Mouse (Mus musculus): ENCODE results near the gene Ino80b.

Gene Ino80b

GRCm38 (mm10) chr6:83117616-83118015 lies 7.6 kb downstream of the Ino80b start:
- no peak for DNase-seq (ENCODE audit: low spot score in 2 of 2)

DNA sequence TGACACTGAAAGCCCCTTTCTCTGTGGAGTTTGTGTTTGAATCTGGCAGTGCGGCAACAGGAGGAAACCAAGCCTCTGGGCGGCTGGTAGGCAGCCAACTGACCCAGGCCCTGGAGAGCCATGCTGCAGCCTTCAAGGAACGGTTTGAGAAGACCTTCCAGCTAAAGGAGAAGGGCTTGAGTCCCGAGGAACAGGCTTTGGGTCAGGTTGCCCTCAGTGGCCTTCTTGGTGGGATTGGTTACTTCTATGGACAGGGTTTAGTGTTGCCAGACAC lies 8.1 kb downstream of the Ino80b start:
- DNase-seq (ENCODE audit: low spot score in 2 of 2): no peak

DNA sequence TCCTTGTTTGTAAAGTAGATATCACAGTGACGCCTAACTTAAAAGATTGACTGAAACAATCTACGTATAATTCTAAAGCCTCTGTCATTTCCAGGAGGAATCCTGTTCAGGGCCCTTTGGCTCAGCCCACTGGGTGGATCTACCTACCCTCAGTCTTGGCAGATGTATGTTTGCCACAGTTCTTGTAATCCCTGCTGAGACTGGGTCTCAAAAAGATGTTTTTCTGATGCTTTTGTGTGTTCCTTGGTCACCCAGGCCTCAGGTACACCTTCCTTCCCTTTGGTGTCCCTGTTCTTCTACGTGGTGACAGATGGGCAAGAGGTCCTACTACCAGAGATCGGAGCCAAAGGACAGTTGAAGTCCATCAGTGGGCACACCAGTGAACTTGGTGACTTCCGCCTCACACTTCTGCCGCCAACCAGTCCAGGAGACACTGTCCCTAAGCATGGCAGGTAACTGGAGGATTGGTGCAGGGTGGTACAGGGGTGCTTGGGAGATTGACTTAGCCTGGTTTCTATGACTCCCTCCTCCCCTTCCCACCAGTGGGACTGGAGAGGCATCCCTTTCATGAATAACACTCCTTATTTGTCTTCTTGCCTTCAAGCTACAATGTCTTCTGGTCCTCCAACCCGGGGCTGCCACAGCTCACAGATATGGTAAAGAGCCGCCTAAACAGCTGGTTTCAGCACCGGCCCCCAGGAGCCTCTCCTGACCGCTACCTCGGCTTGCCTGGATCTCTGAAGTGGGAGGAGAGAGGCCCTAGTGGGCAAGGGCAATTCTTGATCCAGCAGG lies 8.7 kb downstream of the Ino80b start:
- no peak for DNase-seq (ENCODE audit: low spot score in 2 of 2)

GRCm38 (mm10) chr6:83115682-83116372 lies 9.4 kb downstream of the Ino80b start:
- no peak for DNase-seq (ENCODE audit: low spot score in 2 of 2)

- peak; percentile 89 to 91 for DNase-seq (ENCODE audit: low spot score in 2 of 2)
These were observed 10.1 kb downstream of the Ino80b start, which contains the start of gene Mogs for GRCm38 (mm10) chr6:83115011-83115671. Mogs (plus strand) TSS chr6:83115496.

DNA sequence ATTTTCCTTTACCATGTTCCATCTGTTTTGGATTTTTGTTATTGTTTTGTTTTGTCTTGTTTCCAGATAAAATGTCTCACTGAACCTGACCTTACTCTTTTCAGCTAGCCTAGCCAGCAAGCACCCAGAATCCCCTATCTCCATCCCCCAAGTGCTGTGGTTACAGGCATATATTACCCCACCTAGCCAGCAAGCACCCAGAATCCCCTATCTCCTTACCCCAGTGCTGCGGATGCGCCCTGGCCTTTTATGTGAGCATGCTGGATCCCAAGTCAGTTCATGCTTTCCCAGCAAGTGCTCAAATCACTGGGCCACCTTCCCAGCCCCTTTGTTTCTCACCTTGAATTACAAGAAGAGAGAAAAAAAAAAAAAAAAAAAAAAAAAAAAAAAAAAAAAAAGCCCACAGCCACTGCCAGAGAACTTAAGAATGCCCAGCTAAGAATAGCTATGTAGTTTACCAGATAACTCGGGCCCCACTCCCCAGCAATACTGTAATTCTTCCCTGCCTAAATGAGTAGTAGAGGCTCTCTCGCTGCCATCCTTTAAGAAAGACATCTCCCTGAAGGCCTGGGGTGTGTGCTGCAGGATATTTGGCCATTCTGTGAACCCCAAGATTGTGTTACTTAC lies 13.6 kb downstream of the Ino80b start:
- no peak for DNase-seq (ENCODE audit: low spot score in 2 of 2)

- peak; percentile 75 to 84 for DNase-seq (ENCODE audit: low spot score in 2 of 2)
These were observed 16.2 kb downstream of the Ino80b start, which contains the start of gene Mrpl53 for GRCm38 (mm10) chr6:83108762-83109668. Mrpl53 (plus strand) TSS chr6:83109040.

DNA sequence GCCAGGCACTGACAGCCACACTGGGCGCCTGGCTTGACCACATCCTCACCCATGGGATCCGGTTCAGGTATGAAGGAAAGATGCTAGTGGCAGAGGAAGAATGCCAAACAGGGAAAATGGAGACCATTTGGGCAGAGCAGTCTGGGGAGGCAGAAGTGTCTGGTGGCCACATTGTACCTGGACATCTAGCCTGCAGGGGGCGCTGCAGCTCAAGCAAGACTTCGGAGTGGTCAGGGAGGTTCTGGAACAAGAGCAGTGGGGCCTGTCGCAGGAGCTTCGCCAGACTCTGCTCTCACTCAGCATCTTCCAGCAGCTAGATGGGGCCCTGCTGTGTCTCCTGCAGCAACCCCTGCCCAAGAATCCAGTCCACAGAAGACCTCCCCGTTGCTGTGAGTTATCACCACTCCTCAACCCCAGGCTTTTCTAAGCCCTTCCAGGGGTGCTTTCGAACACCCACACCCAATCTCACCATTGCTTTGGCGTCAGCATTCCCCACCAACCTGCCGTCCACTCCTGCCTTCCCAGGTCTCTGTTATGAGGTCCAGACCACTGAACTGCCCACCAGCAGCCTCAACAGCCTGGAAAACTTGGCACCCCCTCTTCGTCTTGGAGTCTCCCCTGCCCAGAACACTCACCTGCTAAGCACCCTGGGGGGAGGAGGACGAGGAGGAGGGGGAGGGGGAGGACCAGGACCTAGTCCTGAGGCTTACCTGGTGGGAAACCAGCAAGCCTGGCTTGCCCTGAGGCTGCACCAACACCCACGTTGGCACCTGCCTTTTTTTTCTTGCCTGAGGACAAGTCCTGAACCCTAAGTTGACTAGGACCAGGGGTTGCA lies 17.4 kb downstream of the Ino80b start:
- DNase-seq (ENCODE audit: low spot score in 2 of 2): peak; percentile 73 to 83

DNA sequence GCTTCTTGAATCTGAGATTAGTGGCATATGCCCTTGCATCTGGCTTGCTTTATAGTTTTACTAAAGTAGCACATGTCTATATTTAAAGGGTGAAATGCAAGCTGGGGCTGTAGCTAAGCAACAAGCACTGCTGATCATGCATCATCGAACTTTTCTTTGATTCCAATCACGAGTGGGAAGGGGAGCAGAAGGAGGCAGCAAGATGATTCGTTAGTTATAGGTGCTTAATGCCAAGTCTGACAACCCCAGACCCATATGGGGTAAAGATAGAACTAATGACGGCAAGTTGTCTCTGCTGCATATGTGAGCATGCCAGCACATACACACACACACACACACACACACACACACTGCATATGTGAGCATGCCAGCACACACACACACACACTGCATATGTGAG lies 21.1 kb downstream of the Ino80b start:
- DNase-seq (ENCODE audit: low spot score in 2 of 2): no peak

DNA sequence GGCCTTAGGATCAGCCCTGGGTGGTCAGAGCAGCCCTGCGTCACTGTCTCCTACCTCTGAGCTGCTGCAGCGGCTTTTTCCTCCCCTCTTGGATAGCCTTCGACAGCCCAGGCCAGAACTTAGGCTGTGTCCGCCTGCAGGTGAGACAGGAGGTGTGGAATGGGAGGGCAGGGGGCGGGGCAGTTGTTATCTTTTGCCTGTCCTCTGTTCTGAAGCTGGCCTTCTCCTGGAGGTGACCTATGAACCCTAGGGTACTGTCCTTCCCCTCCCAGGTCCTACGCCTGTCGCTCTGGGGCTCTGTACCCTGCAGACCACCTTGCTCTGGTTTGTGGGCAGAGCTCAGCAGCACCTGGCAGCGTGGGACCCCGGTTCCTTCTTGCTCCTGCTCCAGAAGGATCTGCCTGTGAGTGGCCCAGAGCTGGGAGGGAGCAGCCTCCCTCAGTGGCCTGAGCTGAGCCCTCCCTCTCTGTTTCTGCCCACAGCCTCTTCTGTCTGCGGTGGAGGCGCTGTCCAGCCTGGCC lies 22.0 kb downstream of the Ino80b start:
- no peak for DNase-seq (ENCODE audit: low spot score in 2 of 2)

DNA sequence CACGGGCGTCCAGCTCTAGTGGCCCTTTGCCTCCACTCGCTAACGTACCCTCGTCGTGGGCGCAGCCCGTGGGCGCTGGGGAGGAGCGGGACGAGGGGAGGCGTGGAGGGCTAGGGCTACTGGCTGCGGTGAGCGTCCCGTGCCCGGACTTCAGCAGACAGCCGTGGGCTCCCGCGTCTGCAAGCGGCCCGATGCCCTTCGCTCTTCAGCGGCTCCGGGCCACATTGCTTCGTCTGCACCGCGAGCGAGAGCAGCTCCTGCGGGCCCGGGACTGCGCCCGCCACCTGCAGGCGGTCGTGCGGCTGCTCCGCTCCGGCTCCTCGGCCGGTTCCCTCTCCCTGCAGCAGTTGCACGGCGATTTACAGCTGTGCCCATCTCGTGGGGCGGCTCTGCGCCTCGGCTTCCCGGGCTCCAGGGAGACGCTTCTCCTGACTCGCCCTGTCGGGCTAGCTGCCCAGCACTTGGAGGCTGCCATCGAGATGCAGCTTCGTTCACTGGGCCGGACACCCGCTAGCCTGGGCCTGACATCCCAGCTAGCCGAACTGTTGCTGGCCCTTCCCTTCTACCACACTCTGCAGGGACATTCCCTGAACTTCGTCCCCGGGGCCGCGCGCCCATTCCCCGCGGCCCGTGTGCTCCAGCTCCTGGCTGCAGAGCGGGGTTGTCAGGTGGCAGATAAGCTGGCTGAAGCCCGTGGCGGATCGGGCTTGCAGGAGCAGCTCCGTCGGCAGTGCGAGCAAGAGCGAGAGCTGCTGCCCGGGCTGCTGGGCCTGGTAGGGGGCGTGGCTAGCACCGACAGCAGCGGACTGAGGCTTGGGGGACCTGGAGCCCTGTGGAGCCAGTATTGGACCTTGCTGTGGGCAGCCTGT lies 23.3 kb downstream of the Ino80b start:
- peak; percentile 27 to 63 for DNase-seq (ENCODE audit: low spot score in 2 of 2)

DNA sequence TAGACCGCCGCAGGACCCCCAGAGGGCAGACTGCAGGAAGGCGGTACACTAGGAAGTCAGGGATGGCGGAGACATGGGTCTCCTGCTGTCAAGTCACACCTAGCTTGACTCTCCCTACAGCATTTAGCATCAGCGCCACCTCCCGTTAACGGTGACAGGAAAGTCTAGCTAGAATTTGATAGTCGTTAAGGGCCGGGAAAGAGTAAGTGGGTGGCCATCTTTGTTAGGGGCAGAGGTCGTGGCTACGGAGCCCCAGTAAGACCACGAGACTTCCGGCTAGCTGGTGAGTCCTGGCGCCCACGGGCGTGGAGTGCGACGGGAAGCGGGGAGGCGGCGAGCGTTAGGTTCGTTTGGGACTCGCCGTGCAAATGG lies 23.9 kb downstream of the Ino80b start, which contains the start of the genes Ccdc142 and Gm42688:
Ccdc142 (plus strand) TSS at position 286 of the 372 bp plus-strand sequence.
Gm42688 (plus strand) TSS at position 302 of the 372 bp plus-strand sequence.
- peak; percentile 70 to 84 for DNase-seq (ENCODE audit: low spot score in 2 of 2)

DNA sequence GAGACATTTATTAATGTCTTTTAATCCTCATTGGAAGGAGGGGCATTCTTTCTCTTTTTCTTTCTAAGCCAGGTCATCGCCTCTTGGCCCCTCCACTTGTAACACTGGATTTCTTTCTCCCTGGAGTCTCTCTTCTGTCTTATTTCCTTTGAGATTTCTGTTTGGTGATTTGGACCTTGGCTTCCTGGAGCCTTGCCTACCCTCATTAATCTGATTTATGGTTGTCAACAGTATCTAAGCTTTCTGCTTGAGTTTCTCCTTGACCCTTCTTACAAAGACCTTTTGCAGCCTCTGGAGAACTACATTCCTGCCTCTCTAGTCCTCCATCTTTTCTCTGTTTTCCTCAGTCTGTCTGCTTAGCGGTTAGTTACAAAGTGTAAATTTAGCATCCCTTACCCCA lies 26.8 kb downstream of the Ino80b start:
- DNase-seq (ENCODE audit: low spot score in 2 of 2): no peak

- DNase-seq (ENCODE audit: low spot score in 2 of 2): no peak
These were observed 29.3 kb downstream of the Ino80b start for GRCm38 (mm10) chr6:83095968-83096367.

- DNase-seq (ENCODE audit: low spot score in 2 of 2): no peak
These were observed 32.7 kb downstream of the Ino80b start for GRCm38 (mm10) chr6:83092416-83093127.

DNA sequence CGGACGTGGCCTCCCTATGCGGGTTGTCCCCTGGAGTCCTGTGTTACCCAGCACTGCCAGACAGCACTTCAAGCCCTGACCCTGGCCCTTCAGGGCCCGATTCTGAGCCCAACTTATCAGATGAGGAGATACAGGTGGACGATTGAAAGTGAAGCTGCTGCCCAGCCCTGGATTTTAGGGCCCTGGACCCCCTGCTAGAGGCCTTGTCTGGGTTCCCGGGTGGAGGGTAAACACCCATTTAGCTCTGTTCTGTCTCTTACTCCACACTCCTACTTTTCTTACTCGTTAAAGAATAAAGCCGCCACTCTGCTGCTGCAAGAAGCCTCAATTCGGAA lies 37.3 kb downstream of the Ino80b start:
- DNase-seq (ENCODE audit: low spot score in 2 of 2): no peak

GRCm38 (mm10) chr6:83087205-83087925 lies 37.9 kb downstream of the Ino80b start:
- peak in 1 of 2 experiments; percentile 14 for DNase-seq (ENCODE audit: low spot score in 2 of 2)

Measured in cerebellum, postnatal 4 days (tissue).